Mouse (Mus musculus) intestine, embryonic 16.5 days (tissue): ENCODE data around the gene Clec16a. TPM values are rescaled to one million over a fixed set of nuclear protein-coding genes. Genes with fewer than 3 reads are reported as not detected.

Source experiments
- polyA plus RNA-seq: library from polyadenylated mRNA; unstranded; fragments of >200 nt; fragmentation: Nextera tagmentation; extraction: Ambion mirVana; gene quantifications from 2 replicates; pipeline ENCODE4 v1.2.1, GENCODE M21; 2015

Gene Clec16a
- polyA plus RNA-seq, 1 experiment from 2014 or later, result 24.3 TPM

Other genes starting within 250 kb of the Clec16a start
- 18.5 and 19.3 TPM in 2 replicates for gene Emp2, start 231.4 kb upstream of the Clec16a start, polyA plus RNA-seq
- 0.27 and 0.35 TPM in 2 replicates for gene Tekt5, start 149.8 kb upstream of the Clec16a start, polyA plus RNA-seq
- gene Nubp1, start 133.4 kb upstream of the Clec16a start, polyA plus RNA-seq, result 52.0 and 52.6 TPM in 2 replicates
- gene Tvp23a, start 98.0 kb upstream of the Clec16a start, polyA plus RNA-seq, result 6.5 and 6.8 TPM in 2 replicates
- 0.49 and 0.77 TPM in 2 replicates for gene Ciita, start 65.3 kb upstream of the Clec16a start, polyA plus RNA-seq
- gene Dexi, start 2.3 kb upstream of the Clec16a start, polyA plus RNA-seq, result 2.9 and 6.7 TPM in 2 replicates
- gene Socs1, start 240.2 kb downstream of the Clec16a start, polyA plus RNA-seq, result 4.9 and 5.2 TPM in 2 replicates
- not detected in 2 replicates for gene Tnp2, start 243.3 kb downstream of the Clec16a start, polyA plus RNA-seq
- not detected in 2 replicates for gene Prm3, start 245.6 kb downstream of the Clec16a start, polyA plus RNA-seq